Mouse (Mus musculus): ENCODE data around the gene Eno3.

GRCm38 (mm10) chr11:70700613-70701012, 43.6 kb downstream of the Eno3 start:
- TF ChIP-seq CTCF (IDR thresholded peaks at IDR 0.05; ENCODE audit: low read depth) (no peak), EP300 (optimal IDR thresholded peaks at IDR 0.05) (no peak)
